Mouse (Mus musculus) liver, adult (tissue): Measurements from ENCODE around the gene Gm38392.

Experiments
- GATA4 ChIP-seq: IDR thresholded peaks from 2 replicates; pipeline ENCODE4 v1.6.1; 2014; ENCODE audit warnings: mild to moderate bottlenecking, low read length; ENCODE audit not compliant: insufficient replicate concordance

Gene Gm38392

GRCm38 (mm10) chr3:88226101-88226845 lies 60.7 kb downstream of the Gm38392 start:
- TF ChIP-seq GATA4 = no peak

- no peak for TF ChIP-seq GATA4
Measured at GRCm38 (mm10) chr3:88224929-88225328, 62.1 kb downstream of the Gm38392 start.

- no peak for TF ChIP-seq GATA4
Measured at GRCm38 (mm10) chr3:88222446-88222845, 64.6 kb downstream of the Gm38392 start.

GRCm38 (mm10) chr3:88221519-88222390 lies 65.3 kb downstream of the Gm38392 start:
- no peak for TF ChIP-seq GATA4

- TF ChIP-seq GATA4 = no peak
Measured at GRCm38 (mm10) chr3:88220842-88221241, 66.2 kb downstream of the Gm38392 start.

GRCm38 (mm10) chr3:88219940-88220339 lies 67.1 kb downstream of the Gm38392 start:
- no peak for TF ChIP-seq GATA4

GRCm38 (mm10) chr3:88217679-88218078 lies 69.3 kb downstream of the Gm38392 start:
- TF ChIP-seq GATA4 = no peak

- no peak for TF ChIP-seq GATA4
Measured at GRCm38 (mm10) chr3:88216534-88217326, 70.3 kb downstream of the Gm38392 start.

- no peak for TF ChIP-seq GATA4
Measured at GRCm38 (mm10) chr3:88216116-88216515, 70.9 kb downstream of the Gm38392 start.

- TF ChIP-seq GATA4 = no peak
Measured at GRCm38 (mm10) chr3:88215553-88216004, 71.4 kb downstream of the Gm38392 start.

GRCm38 (mm10) chr3:88214971-88215552 lies 71.9 kb downstream of the Gm38392 start:
- TF ChIP-seq GATA4 = no peak

- TF ChIP-seq GATA4 = no peak
Measured at GRCm38 (mm10) chr3:88214197-88214938, 72.6 kb downstream of the Gm38392 start.

GRCm38 (mm10) chr3:88213019-88213418 lies 74.0 kb downstream of the Gm38392 start:
- no peak for TF ChIP-seq GATA4

GRCm38 (mm10) chr3:88212356-88212755 lies 74.7 kb downstream of the Gm38392 start:
- no peak for TF ChIP-seq GATA4

GRCm38 (mm10) chr3:88210918-88211317 lies 76.1 kb downstream of the Gm38392 start:
- no peak for TF ChIP-seq GATA4

- TF ChIP-seq GATA4 = no peak
Measured at GRCm38 (mm10) chr3:88210121-88210520, 76.9 kb downstream of the Gm38392 start.
